Mouse (Mus musculus): ENCODE results near the gene Scrn1.

Gene Scrn1

GRCm38 (mm10) chr6:54538773-54539173 is 27.5 kb downstream of the Scrn1 start:
- intact Hi-C loops (cut with DNase I), result no loop called here

GRCm38 (mm10) chr6:54537053-54537452 is 29.2 kb downstream of the Scrn1 start:
- intact Hi-C loops (cut with DNase I), result no loop called here

- intact Hi-C loops (cut with DNase I), result no loop called here
Measured at GRCm38 (mm10) chr6:54535485-54535884, 30.8 kb downstream of the Scrn1 start.

GRCm38 (mm10) chr6:54531048-54531481 is 35.2 kb downstream of the Scrn1 start:
- intact Hi-C loops (cut with DNase I), result no loop called here

- intact Hi-C loops (cut with DNase I), result no loop called here
Measured at GRCm38 (mm10) chr6:54530182-54530581, 36.1 kb downstream of the Scrn1 start.

GRCm38 (mm10) chr6:54528666-54529065 is 37.6 kb downstream of the Scrn1 start:
- intact Hi-C loops (cut with DNase I), result no loop called here

- intact Hi-C loops (cut with DNase I), result no loop called here
Measured at GRCm38 (mm10) chr6:54518758-54519157, 47.5 kb downstream of the Scrn1 start.

- intact Hi-C loops (cut with DNase I), result no loop called here
Measured at GRCm38 (mm10) chr6:54516512-54517134, 49.7 kb downstream of the Scrn1 start.

GRCm38 (mm10) chr6:54512256-54512655 is 54.0 kb downstream of the Scrn1 start:
- intact Hi-C loops (cut with DNase I), result no loop called here

GRCm38 (mm10) chr6:54509264-54509663 is 57.0 kb downstream of the Scrn1 start:
- intact Hi-C loops (cut with DNase I), result no loop called here

- intact Hi-C loops (cut with DNase I), result no loop called here
Measured at GRCm38 (mm10) chr6:54508256-54508793, 58.0 kb downstream of the Scrn1 start.

- intact Hi-C loops (cut with DNase I), result loop anchor here (2.0 kb wide), 1 partner anchor 117 kb away; no protein-coding TSS in a partner anchor
Measured at GRCm38 (mm10) chr6:54507808-54508207, 58.5 kb downstream of the Scrn1 start.

GRCm38 (mm10) chr6:54507002-54507401 is 59.3 kb downstream of the Scrn1 start:
- intact Hi-C loops (cut with DNase I), result loop anchor here (2.0 kb wide), 1 partner anchor 116 kb away; no protein-coding TSS in a partner anchor

- intact Hi-C loops (cut with DNase I), result loop anchor here (2.0 kb wide), 1 partner anchor 116 kb away; no protein-coding TSS in a partner anchor
Measured at GRCm38 (mm10) chr6:54506318-54506717, 60.0 kb downstream of the Scrn1 start.

GRCm38 (mm10) chr6:54502661-54503115 is 63.6 kb downstream of the Scrn1 start:
- intact Hi-C loops (cut with DNase I), result no loop called here

- intact Hi-C loops (cut with DNase I), result no loop called here
Measured at GRCm38 (mm10) chr6:54496214-54496613, 70.1 kb downstream of the Scrn1 start.

- intact Hi-C loops (cut with DNase I), result no loop called here
Measured at GRCm38 (mm10) chr6:54494612-54495398, 71.5 kb downstream of the Scrn1 start.

GRCm38 (mm10) chr6:54494097-54494496 is 72.2 kb downstream of the Scrn1 start:
- intact Hi-C loops (cut with DNase I), result no loop called here

GRCm38 (mm10) chr6:54491074-54491473 is 75.2 kb downstream of the Scrn1 start:
- intact Hi-C loops (cut with DNase I), result no loop called here

- intact Hi-C loops (cut with DNase I), result no loop called here
Measured at GRCm38 (mm10) chr6:54485973-54486569, 80.2 kb downstream of the Scrn1 start.

GRCm38 (mm10) chr6:54485435-54485901 is 80.8 kb downstream of the Scrn1 start:
- intact Hi-C loops (cut with DNase I), result no loop called here

GRCm38 (mm10) chr6:54485000-54485399 is 81.3 kb downstream of the Scrn1 start:
- intact Hi-C loops (cut with DNase I), result no loop called here

Data from adrenal gland (tissue).